Mouse (Mus musculus) layer of hippocampus, adult 8-10 months (tissue): ENCODE results near the gene Mob3a. TPM values are rescaled to one million over a fixed set of nuclear protein-coding genes. Genes with fewer than 3 reads are reported as not detected.

Source experiments
- DNase-seq, 2 experiments: peaks; one replicate each; pipeline ENCODE4 v3.0.0; 2022; ENCODE audit warnings: low spot score in 2 of 2
- total RNA-seq, 4 experiments: library from RNA; stranded (reverse); gene quantifications; 2 replicates each; pipeline ENCODE4 v1.2.4; 2022

Mob3a gene
- total RNA-seq, 4 experiments from 2014 or later = 13.8 to 18.0 (median 15.0) TPM

GRCm38 (mm10) chr10:80678601-80679377 lies 23.0 kb downstream of the Mob3a start:
- no peak for DNase-seq

GRCm38 (mm10) chr10:80677942-80678436 lies 23.8 kb downstream of the Mob3a start, which contains the start of gene Mknk2:
Gene Mknk2 (minus strand): TSS chr10:80678112.
- peak; percentile 79 to 87 for DNase-seq

- DNase-seq = no peak
Observed at GRCm38 (mm10) chr10:80677128-80677875, 24.5 kb downstream of the Mob3a start.

- peak; percentile 99 for DNase-seq
Observed at GRCm38 (mm10) chr10:80676198-80676928, 25.4 kb downstream of the Mob3a start.

- peak in 1 of 2 experiments; percentile 41 for DNase-seq
Observed at GRCm38 (mm10) chr10:80675405-80676197, 26.2 kb downstream of the Mob3a start.

- DNase-seq = no peak
Observed at GRCm38 (mm10) chr10:80674851-80675404, 26.8 kb downstream of the Mob3a start.

GRCm38 (mm10) chr10:80674161-80674711 lies 27.5 kb downstream of the Mob3a start:
- no peak for DNase-seq

- DNase-seq = no peak
Observed at GRCm38 (mm10) chr10:80673690-80674089, 28.1 kb downstream of the Mob3a start.

GRCm38 (mm10) chr10:80671936-80672690 lies 29.7 kb downstream of the Mob3a start:
- no peak for DNase-seq

- DNase-seq = no peak
Observed at GRCm38 (mm10) chr10:80671251-80671650, 30.5 kb downstream of the Mob3a start.

GRCm38 (mm10) chr10:80670531-80670930 lies 31.2 kb downstream of the Mob3a start:
- no peak for DNase-seq

- no peak for DNase-seq
Observed at GRCm38 (mm10) chr10:80669737-80670485, 31.9 kb downstream of the Mob3a start.

GRCm38 (mm10) chr10:80669018-80669417 lies 32.8 kb downstream of the Mob3a start:
- no peak for DNase-seq

GRCm38 (mm10) chr10:80668614-80669013 lies 33.2 kb downstream of the Mob3a start:
- no peak for DNase-seq

GRCm38 (mm10) chr10:80666837-80667412 lies 34.9 kb downstream of the Mob3a start:
- DNase-seq = no peak

GRCm38 (mm10) chr10:80665981-80666733 lies 35.6 kb downstream of the Mob3a start:
- DNase-seq = no peak

- no peak for DNase-seq
Observed at GRCm38 (mm10) chr10:80665459-80665858, 36.3 kb downstream of the Mob3a start.

- no peak for DNase-seq
Observed at GRCm38 (mm10) chr10:80665016-80665380, 36.8 kb downstream of the Mob3a start.
